Mouse (Mus musculus): ENCODE data around the gene Nfia.

DNA sequence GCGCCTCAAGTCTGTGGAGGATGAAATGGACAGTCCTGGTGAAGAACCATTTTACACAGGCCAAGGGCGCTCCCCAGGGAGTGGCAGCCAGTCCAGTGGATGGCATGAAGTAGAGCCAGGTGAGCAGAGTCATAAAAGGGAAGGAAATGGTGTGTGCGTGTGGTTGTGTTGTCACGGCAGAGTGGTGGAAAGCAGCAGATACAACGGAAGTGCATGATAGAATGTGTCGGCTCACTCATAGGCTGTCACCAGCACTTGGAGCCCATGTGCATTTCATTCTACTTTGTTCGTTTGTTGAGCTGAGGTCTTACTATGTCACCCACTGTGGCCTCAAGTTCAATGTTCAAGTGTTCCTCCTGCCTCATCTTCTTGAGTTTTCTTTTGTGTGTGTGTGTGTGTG is 248.3 kb downstream of the Nfia start:
- no peak for TF ChIP-seq HCFC1 (IDR thresholded peaks at IDR 0.05; ENCODE audit: borderline replicate concordance, insufficient read depth, low read length)
- TF ChIP-seq CHD2 (IDR thresholded peaks at IDR 0.05; ENCODE audit: low read depth, low read length), result no peak
- TF ChIP-seq MAFK (IDR thresholded peaks at IDR 0.05; ENCODE audit: insufficient read depth, low read depth, low read length), result no peak
- no peak for TF ChIP-seq ZNF384 (IDR thresholded peaks at IDR 0.05; ENCODE audit: low read depth, low read length)

Data from ES-E14 (cell line).